In the genomic region with DNA sequence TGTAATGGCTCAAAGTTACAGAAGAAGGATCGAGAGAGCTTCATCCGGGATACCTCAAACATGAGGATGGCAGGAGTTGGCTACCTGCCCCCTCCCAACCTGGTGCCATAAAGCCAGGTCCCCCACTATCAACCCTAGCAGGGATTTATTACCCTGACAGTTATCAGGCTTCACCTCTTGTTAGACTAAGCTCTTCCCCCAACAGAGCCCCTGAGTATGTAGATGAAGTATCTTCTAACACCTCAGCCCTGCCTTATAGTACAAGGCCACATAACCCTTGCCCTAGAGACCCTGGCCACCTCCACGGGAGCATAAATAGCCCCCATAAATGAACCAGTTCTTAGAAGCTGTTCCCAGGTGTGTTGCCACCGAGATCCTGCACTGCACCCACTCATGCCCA, we compare ENCODE assay signal across 16 mouse cellular contexts.
"Had no signal": no experiment of that assay in that cellular context is flagged by ENCODE, and none has a peak within 500 bp of the region (broad histone marks: within the 10 kb centered on the region; RNA-seq: fewer than 3 reads in every experiment).

No protein-coding gene starts in this region.

- H3K4me2 ChIP-seq: neural tube, embryonic 13.5 days; neural tube, embryonic 15.5 days; stomach, embryonic 15.5 days had no signal

- DNase-seq: retina, postnatal 1 day; right cerebral cortex, adult 18-20 months; right cerebral cortex, postnatal 14 days; right cerebral cortex, postnatal 25 days; right cerebral cortex, postnatal 4 days; spleen, adult 18-20 months; thymus, adult 18-20 months; thymus, adult 2 months; thymus, postnatal 14 days; thymus, postnatal 25 days; thymus, postnatal 36 days; thymus, postnatal 4 days had no signal

- H3K4me3 ChIP-seq: neural tube, embryonic 13.5 days; neural tube, embryonic 15.5 days; stomach, embryonic 15.5 days had no signal

- H3K4me1 ChIP-seq: stomach, embryonic 15.5 days had no signal

- H3K27me3 ChIP-seq: neural tube, embryonic 13.5 days; neural tube, embryonic 15.5 days; stomach, embryonic 15.5 days had no signal

- H3K9ac ChIP-seq: neural tube, embryonic 13.5 days; neural tube, embryonic 15.5 days; stomach, embryonic 15.5 days had no signal

- H3K36me3 ChIP-seq: neural tube, embryonic 13.5 days; neural tube, embryonic 15.5 days; stomach, embryonic 15.5 days had no signal

- H3K9me3 ChIP-seq: neural tube, embryonic 13.5 days; neural tube, embryonic 15.5 days; stomach, embryonic 15.5 days had no signal

- H3K27ac ChIP-seq: neural tube, embryonic 13.5 days; neural tube, embryonic 15.5 days; stomach, embryonic 15.5 days; stomach, postnatal 0 days had no signal
